Mouse (Mus musculus) forebrain, embryonic 15.5 days (tissue): ENCODE results near the gene Larp4b. TPM values are rescaled to one million over a fixed set of nuclear protein-coding genes. Genes with fewer than 3 reads are reported as not detected.
A peak's percentile ranks its signal among the peaks of the same experiment; 100 is the strongest.

Experiments used
- ATAC-seq: fragments of 200-750 bp; cut with Nextera tagmentation; replicated peaks from 2 replicates; pipeline ENCODE4 v1.8.0; 2017; ENCODE audit warnings: mild to moderate bottlenecking, moderate TSS enrichment, moderate library complexity
- H3K27ac ChIP-seq: fragments of 300-500 bp; sonication (generic); replicated peaks from 2 replicates; pipeline ENCODE4 v1.5.1; 2015; ENCODE audit warnings: mild to moderate bottlenecking, inconsistent platforms
- H3K27me3 ChIP-seq: fragments of 300-500 bp; sonication (generic); 2 replicates; pipeline ENCODE4 v1.6.1; 2015; ENCODE audit warnings: inconsistent platforms
- H3K36me3 ChIP-seq: fragments of 300-500 bp; sonication (generic); 2 replicates; pipeline ENCODE4 v1.6.1; 2015; ENCODE audit warnings: mild to moderate bottlenecking, inconsistent platforms
- H3K4me1 ChIP-seq: fragments of 300-500 bp; sonication (generic); 2 replicates; pipeline ENCODE4 v1.6.1; 2015; ENCODE audit warnings: inconsistent platforms
- H3K4me2 ChIP-seq: fragments of 300-500 bp; sonication (generic); replicated peaks from 2 replicates; pipeline ENCODE4 v1.6.1; 2015; ENCODE audit warnings: mild to moderate bottlenecking, inconsistent platforms
- H3K4me3 ChIP-seq: fragments of 300-500 bp; sonication (generic); 2 replicates; pipeline ENCODE4 v1.5.1; 2015; ENCODE audit warnings: mild to moderate bottlenecking, inconsistent platforms
- H3K9ac ChIP-seq: fragments of 300-500 bp; sonication (generic); replicated peaks from 2 replicates; pipeline ENCODE4 v1.6.1; 2015; ENCODE audit warnings: mild to moderate bottlenecking, inconsistent platforms
- H3K9me3 ChIP-seq: fragments of 300-500 bp; sonication (generic); 2 replicates; pipeline ENCODE4 v1.6.1; 2016; ENCODE audit warnings: inconsistent platforms
- WGBS: fragments of 180-500 bp; shearing (Covaris S2); methylation state at CpG from one replicate; pipeline ENCODE4 v1.1.7; 2015; ENCODE audit warnings: mixed read lengths; 5-methylcytosine and 5-hydroxymethylcytosine counted together
- polyA plus RNA-seq: library from polyadenylated mRNA; unstranded; fragments of >200 nt; fragmentation: Nextera tagmentation; extraction: Ambion mirVana; gene quantifications from 2 replicates; pipeline ENCODE4 v1.2.1, GENCODE M21; 2015

Larp4b gene
- polyA plus RNA-seq, 1 experiment from 2014 or later, result 39.3 TPM

DNA sequence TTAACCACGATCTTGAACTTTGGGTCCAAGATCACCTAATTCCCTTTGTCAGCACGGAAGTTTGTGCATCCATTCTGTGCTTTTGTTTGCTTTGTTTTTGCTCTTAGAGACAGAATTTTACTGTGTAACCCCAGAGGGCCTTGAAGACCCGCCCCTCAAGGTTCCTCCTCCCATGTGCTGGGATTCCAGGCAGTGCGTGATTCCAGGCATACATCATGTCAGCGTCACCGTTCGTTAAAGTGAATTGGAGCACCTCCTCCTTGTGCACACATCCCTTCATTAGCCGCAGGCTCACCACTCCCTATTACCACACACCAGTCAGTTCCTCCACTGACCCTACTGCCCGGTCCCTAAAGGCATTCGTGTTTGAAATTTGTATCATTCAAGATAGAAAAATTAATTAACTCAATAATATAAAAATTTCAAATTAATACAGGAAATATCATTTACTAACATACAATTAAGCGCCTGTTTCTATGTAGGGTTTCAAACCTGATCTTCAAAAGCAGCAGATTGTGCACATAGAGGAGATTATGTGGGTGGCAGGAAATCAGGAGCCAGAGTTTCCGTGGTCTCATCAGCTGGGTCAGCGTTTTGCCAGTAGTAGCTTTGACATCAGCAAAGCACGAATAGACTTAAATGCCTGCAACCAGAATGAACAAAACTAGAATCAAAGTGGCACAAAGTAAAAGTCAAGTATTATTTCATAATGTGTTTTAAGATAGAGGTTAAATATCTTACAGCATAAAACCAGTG is 11.4 kb upstream of the Larp4b start:
- Histone ChIP-seq H3K4me3 (no peak overlapping the region), H3K9me3 (no peaks in the 10 kb centered on the region), H3K27me3 (no peaks in the 10 kb centered on the region), H3K4me2 (no peak overlapping the region), H3K27ac (no peak overlapping the region), H3K9ac (no peak overlapping the region), H3K36me3 (no peaks in the 10 kb centered on the region), H3K4me1 (no peaks in the 10 kb centered on the region)
- ATAC-seq, result no peak
- WGBS, result 68% methylated on average over 14 of the region's 14 CpGs

DNA sequence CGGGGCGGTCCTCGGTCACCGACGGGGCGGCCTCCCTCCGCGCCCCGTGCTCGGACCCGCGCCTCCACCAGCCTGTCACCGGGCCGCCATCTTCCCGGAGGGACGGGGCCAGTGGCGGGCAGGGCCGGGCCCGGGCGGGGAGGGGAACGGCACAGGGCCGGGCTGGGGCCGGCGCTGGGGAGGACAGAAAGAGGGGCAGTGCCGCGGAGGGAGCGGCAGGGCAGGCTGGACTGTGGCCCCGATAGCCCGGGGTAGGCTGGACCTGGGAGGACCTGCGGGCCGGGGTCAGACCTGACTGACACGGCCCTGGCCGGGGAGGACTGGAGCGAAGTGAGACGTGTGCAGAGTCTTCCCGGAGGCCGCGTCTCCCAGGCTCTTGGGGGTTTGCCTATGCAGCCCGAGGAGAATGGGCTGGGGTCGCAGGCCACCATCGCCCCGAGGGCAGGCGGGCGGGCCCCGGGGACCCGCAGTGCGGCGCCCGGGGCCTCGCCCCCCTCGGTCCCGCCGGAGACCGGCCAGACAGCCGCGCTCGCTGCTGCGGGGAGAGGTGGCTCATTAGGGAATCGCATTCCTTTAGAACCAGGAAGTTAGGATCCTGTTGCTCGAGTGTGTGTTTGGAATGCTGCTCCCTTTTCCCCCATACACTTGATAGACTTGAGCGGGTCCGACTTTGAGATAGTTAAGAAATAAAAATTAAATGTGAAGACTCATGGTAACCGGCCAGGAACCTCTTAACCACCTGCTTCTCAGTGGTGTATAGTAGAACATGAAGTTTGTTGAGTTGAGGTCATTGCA is 702 bp downstream of the Larp4b start:
- peak; percentile 70 for ATAC-seq
- Histone ChIP-seq H3K4me3 (peak overlapping the region; percentile 86), H3K27ac (peak overlapping the region; percentile 90), H3K9ac (peak overlapping the region; percentile 89), H3K4me2 (peak overlapping the region; percentile 93), H3K27me3 (no peaks in the 10 kb centered on the region), H3K9me3 (no peaks in the 10 kb centered on the region), H3K4me1 (peaks cover 37% of the 10 kb centered on the region), H3K36me3 (no peaks in the 10 kb centered on the region)
- WGBS, result under 1% methylated on average over 58 of the region's 63 CpGs

DNA sequence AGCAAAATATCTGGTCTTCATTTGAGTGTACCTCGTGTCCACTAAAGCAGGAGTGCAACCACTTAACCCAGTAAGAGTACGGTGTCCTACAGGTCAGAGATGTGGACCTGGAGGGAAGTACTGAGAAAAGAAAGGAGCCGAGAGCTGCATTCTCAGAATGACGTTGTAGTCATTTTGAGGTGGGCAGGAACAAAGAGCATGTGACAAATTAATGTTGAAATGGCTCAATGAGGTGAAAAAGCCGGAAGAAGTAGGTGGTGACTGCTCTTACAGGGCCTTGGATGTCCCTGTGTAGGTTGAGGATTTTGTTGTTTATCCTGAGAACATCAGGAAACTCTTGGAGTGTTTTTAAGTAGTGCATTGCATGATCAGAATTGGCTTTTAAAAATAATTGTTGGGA is 5.6 kb downstream of the Larp4b start:
- no peak overlapping the region for H3K4me3 ChIP-seq
- WGBS, result 60% methylated on average over 5 of the region's 5 CpGs
- no peak overlapping the region for H3K9ac ChIP-seq
- no peaks in the 10 kb centered on the region for H3K27me3 ChIP-seq
- H3K9me3 ChIP-seq, result no peaks in the 10 kb centered on the region
- no peak overlapping the region for H3K4me2 ChIP-seq
- H3K36me3 ChIP-seq, result no peaks in the 10 kb centered on the region
- H3K4me1 ChIP-seq, result peaks cover 32% of the 10 kb centered on the region
- ATAC-seq, result no peak
- no peak overlapping the region for H3K27ac ChIP-seq

DNA sequence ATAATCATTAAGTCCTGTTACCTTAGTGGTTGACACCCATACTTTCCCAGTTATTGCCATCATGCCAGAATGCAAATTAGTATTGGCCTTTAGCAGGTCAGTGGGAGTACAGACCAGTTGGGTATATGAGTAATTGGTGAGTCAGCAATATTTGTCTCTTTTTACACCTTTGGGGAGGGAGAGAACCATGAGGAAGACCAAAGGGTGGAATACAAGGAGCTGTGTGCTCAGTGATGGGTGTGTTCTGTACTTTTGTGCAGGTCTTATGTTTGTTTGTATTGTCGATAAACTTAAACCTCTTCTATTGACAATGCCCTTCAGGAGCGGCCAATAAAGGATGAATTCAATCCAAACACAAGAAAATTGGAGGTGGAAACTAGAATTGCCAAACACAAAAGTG is 6.8 kb downstream of the Larp4b start:
- Histone ChIP-seq H3K4me3 (no peak overlapping the region), H3K4me2 (no peak overlapping the region), H3K9me3 (no peaks in the 10 kb centered on the region), H3K27ac (no peak overlapping the region), H3K4me1 (peaks cover 22% of the 10 kb centered on the region), H3K27me3 (no peaks in the 10 kb centered on the region), H3K9ac (no peak overlapping the region), H3K36me3 (no peaks in the 10 kb centered on the region)
- 90% methylated on average over 2 of the region's 2 CpGs for WGBS
- no peak for ATAC-seq

DNA sequence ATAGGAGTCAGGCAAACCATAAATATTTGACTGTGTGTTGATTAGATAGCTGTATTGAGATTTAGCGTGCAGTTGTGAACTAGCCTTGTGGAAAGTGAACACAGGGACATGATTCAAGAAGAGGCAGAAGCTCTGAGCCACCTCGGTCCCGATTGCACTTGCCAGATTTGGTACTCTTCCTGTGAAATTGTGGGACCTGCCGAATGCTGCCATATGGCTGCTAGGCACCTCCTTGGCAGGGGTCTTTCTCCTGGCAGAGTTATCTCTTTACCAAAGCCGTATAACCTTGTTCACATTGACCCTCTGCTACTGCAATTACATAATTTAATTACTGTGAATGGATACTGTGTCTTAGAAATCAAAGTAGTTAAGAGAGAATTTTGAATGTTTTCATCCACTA is 12.6 kb downstream of the Larp4b start:
- Histone ChIP-seq H3K4me3 (no peak overlapping the region), H3K36me3 (no peaks in the 10 kb centered on the region), H3K9ac (no peak overlapping the region), H3K9me3 (no peaks in the 10 kb centered on the region), H3K27me3 (no peaks in the 10 kb centered on the region), H3K4me2 (no peak overlapping the region), H3K4me1 (no peaks in the 10 kb centered on the region), H3K27ac (no peak overlapping the region)
- 75% methylated on average over 5 of the region's 5 CpGs for WGBS
- no peak for ATAC-seq

DNA sequence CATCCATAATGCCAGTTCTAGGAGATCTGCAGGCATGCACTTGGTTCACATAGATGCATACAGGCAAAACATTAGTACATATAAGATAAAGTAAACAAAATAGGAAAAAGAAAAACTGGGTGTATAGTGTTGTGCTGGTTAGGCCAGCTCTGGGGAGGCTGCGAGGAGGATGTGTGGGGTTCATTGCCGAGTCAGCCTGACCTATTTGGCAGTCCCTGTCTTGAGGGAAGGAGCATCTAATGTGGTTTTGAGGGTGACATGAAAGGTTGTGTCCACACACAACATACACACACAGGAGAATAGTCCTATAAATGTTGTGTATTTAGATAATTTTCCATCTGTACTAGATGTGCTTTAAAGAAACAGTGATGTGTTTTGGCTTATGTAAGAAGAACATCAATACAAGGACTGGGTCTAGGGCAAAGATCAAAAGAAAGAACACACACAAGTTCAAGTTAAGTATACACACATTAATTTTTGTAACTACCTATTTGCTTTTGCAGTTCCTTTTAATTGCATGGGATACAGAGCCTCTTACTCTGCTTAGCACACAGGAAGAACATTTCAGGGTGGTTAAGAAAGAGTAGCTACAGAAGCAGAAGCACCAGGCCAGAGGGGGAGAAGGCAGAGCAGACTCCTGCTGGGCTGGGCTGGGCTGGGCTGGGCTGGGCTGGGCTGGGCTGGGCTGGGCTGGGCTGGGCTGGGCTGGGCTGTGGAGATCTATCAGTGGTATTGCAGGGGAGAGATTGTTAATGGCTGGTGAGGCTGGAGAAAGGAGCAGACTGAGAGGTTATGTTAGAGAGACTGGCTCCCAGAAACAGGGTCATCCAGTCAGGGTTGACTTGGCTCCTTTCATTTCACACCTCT is 13.5 kb downstream of the Larp4b start:
- Histone ChIP-seq H3K36me3 (no peaks in the 10 kb centered on the region), H3K4me3 (no peak overlapping the region), H3K9me3 (no peaks in the 10 kb centered on the region), H3K4me1 (no peaks in the 10 kb centered on the region), H3K4me2 (no peak overlapping the region), H3K27ac (no peak overlapping the region), H3K27me3 (no peaks in the 10 kb centered on the region), H3K9ac (no peak overlapping the region)
- ATAC-seq, result no peak
- 94% methylated on average over 2 of the region's 2 CpGs for WGBS

DNA sequence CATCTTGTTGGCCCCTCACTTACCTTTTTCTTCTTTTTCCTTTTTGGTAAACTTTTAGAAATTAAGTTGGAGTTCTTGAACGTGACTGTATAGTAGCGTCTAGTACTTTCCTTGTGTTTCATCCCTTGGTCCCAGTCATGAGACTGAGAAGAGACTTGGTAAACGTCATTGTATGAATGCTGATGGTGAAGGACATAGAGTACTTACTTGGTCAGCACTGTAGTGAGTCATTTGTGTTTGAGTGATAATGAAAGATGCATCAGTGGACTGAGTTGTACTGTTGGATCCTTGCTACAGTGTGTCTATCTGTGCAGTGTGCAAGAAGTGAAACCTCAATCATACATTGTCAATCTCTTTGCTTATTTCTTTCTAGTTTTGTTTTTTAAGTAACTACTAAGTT is 20.1 kb downstream of the Larp4b start:
- no peak for ATAC-seq
- H3K9ac ChIP-seq, result no peak overlapping the region

DNA sequence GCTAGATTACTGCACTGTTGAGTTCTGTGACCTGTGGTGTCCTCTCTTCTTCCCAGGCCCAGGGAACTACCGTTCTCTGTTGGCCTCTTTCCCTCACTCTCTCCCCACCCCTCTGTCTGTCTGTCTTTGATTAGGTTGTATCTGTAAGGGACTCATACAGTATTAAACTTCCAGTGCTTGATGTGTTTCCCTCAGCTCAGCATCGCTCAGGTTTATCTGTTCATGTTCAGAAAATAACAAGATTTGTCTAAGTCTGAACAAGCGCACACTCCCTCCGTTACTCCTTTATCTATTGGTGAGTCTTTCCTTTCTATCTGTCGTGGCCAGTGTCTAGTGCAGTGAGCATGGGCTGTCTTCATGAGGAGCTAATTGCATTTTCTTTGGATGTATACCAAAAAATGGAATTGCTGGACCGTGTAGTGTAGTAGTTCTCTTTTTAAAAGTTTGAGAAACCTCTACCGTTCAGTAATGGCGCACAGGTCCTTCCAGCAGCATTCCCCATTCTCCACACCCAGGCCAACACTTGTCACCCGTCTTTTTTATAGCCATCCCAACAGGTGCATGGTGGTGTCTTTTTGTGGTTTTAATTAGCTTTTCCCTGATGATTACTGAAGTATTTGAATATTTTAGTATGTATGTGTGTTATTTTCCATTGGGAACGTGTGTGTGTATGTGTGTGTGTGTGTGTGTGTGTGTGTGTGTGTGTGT is 27.3 kb downstream of the Larp4b start:
- no peaks in the 10 kb centered on the region for H3K27me3 ChIP-seq
- no peaks in the 10 kb centered on the region for H3K9me3 ChIP-seq
- no peak overlapping the region for H3K9ac ChIP-seq
- ATAC-seq, result no peak
- no peak overlapping the region for H3K4me2 ChIP-seq
- no peak overlapping the region for H3K27ac ChIP-seq
- H3K4me1 ChIP-seq, result no peaks in the 10 kb centered on the region
- no peak overlapping the region for H3K4me3 ChIP-seq
- 84% methylated on average over 10 of the region's 10 CpGs for WGBS
- peaks cover 28% of the 10 kb centered on the region for H3K36me3 ChIP-seq

More for the DNA sequence above, 20.1 kb downstream of the Larp4b start:
- Histone ChIP-seq H3K4me3 (no peak overlapping the region), H3K27me3 (no peaks in the 10 kb centered on the region), H3K4me2 (no peak overlapping the region), H3K4me1 (no peaks in the 10 kb centered on the region), H3K27ac (no peak overlapping the region), H3K36me3 (no peaks in the 10 kb centered on the region), H3K9me3 (no peaks in the 10 kb centered on the region)
- 97% methylated on average over 3 of the region's 3 CpGs for WGBS

DNA sequence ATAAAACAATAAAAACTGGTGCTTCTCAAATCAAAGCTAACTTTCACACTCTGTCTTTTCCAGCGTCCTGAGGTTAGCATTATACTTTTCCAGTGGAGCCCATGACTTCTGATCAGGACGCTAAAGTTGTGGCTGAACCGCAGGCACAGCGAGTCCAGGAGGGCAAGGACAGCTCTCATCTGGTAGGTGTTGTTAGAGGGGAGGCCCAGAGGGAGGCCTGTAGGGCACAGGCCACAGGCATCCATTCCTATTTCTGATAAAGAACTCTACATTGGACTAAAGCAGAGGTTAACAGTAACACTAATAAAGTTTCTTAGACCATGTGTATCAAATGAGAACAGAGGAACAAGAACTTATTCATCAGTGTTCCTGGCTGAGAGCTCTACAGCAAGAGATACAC is 28.4 kb downstream of the Larp4b start:
- WGBS, result 93% methylated on average over 4 of the region's 4 CpGs
- Histone ChIP-seq H3K36me3 (peaks cover 28% of the 10 kb centered on the region), H3K9me3 (no peaks in the 10 kb centered on the region), H3K4me1 (no peaks in the 10 kb centered on the region), H3K4me3 (no peak overlapping the region), H3K9ac (no peak overlapping the region), H3K4me2 (no peak overlapping the region), H3K27me3 (no peaks in the 10 kb centered on the region), H3K27ac (no peak overlapping the region)
- no peak for ATAC-seq

DNA sequence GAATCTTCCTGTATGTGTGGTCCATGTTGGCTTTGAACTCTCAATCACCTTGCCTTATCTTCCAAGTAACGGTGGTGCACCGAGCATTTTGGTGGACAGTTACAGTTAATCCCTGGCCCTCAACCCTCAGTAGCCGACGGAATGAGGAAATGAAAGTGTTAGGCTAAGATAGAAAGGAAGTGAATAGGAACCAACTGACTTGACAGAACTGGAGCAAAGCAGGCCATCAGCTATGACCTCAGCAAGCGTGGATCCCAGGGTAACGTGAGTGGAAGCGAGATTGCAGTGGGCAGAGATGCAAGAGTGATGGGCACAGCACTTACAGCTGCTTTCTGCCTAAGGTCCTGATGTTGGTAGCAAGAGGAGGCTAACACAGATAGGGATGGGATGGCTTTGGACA is 31.5 kb downstream of the Larp4b start:
- ATAC-seq, result no peak
- Histone ChIP-seq H3K9ac (no peak overlapping the region), H3K4me1 (no peaks in the 10 kb centered on the region), H3K27ac (no peak overlapping the region), H3K36me3 (peaks cover 52% of the 10 kb centered on the region), H3K4me2 (no peak overlapping the region), H3K4me3 (no peak overlapping the region), H3K27me3 (no peaks in the 10 kb centered on the region), H3K9me3 (no peaks in the 10 kb centered on the region)
- WGBS, result 96% methylated on average over 7 of the region's 7 CpGs

DNA sequence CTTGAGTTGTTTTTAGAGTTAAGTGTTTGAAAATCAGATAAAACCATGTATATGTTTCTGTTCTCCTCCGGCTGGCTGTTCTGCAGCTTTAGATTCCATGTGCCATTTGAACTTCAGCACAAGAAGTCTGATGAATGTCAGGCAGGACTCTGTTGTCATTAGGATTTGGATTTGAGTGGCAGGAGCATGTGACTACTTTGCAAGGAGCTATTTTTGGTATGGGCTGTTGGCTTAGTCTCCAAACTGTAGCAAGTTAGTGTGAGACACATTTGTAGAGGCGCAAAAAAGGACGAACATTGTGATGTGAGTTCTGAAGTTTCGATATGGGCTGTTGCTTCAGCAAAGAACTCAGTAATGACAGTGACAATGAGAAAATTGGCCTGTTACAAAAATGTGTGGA is 34.0 kb downstream of the Larp4b start:
- H3K4me3 ChIP-seq, result no peak overlapping the region
- WGBS, result 91% methylated on average over 4 of the region's 4 CpGs
- H3K9me3 ChIP-seq, result no peaks in the 10 kb centered on the region
- no peak overlapping the region for H3K9ac ChIP-seq
- peaks cover 53% of the 10 kb centered on the region for H3K36me3 ChIP-seq
- no peak for ATAC-seq
- no peaks in the 10 kb centered on the region for H3K27me3 ChIP-seq
- no peaks in the 10 kb centered on the region for H3K4me1 ChIP-seq
- no peak overlapping the region for H3K4me2 ChIP-seq
- no peak overlapping the region for H3K27ac ChIP-seq
